Mouse (Mus musculus) CD8-positive naive resting alpha-beta T cell, adult 57 days (primary cell): ENCODE data around the gene Reep1. TPM values are rescaled to one million over a fixed set of nuclear protein-coding genes. Genes with fewer than 3 reads are reported as not detected.

ENCODE experiments used
- total RNA-seq: library from RNA; stranded (reverse); gene quantifications from one replicate; pipeline ENCODE4 v1.2.4, GENCODE M21; 2023

Reep1 gene
- 0.58 TPM for total RNA-seq

GRCm38 (mm10) chr6:71707511-71708501 is at the start of gene Reep1:
Gene Reep1 (plus strand): TSS chr6:71707561.

GRCm38 (mm10) chr6:71826869-71827268 is 119.5 kb downstream of the Reep1 start, which contains the start of gene Mrpl35:
Gene Mrpl35 (minus strand): TSS chr6:71826969.

GRCm38 (mm10) chr6:71830690-71831580 is 123.6 kb downstream of the Reep1 start, which contains the start of gene Immt:
Gene Immt (plus strand): TSS chr6:71831331.

Other genes starting within 250 kb of the Reep1 start
- gene Rnf103, start 213.7 kb upstream of the Reep1 start, total RNA-seq = 40.0 TPM
- 44.9 TPM for gene Chmp3, start 163.8 kb upstream of the Reep1 start, total RNA-seq
- 162 TPM for gene Kdm3a, start 74.6 kb upstream of the Reep1 start, total RNA-seq
- 25.1 TPM for gene Mrpl35, start 119.4 kb downstream of the Reep1 start, total RNA-seq
- 93.8 TPM for gene Immt, start 123.8 kb downstream of the Reep1 start, total RNA-seq
- gene Ptcd3, start 201.2 kb downstream of the Reep1 start, total RNA-seq = 88.5 TPM
- gene Polr1a, start 201.5 kb downstream of the Reep1 start, total RNA-seq = 62.1 TPM